Mouse (Mus musculus) adrenal gland, postnatal 0 days (tissue): Measurements from ENCODE around the gene Sostdc1. TPM values are rescaled to one million over a fixed set of nuclear protein-coding genes. Genes with fewer than 3 reads are reported as not detected.

Experiments
- polyA plus RNA-seq: library from polyadenylated mRNA; unstranded; fragments of >200 nt; fragmentation: Nextera tagmentation; extraction: Ambion mirVana; gene quantifications from 2 replicates; pipeline ENCODE4 v1.2.1, GENCODE M21; 2015

Sostdc1 gene
- polyA plus RNA-seq: 12.3 and 35.9 TPM in 2 replicates

DNA sequence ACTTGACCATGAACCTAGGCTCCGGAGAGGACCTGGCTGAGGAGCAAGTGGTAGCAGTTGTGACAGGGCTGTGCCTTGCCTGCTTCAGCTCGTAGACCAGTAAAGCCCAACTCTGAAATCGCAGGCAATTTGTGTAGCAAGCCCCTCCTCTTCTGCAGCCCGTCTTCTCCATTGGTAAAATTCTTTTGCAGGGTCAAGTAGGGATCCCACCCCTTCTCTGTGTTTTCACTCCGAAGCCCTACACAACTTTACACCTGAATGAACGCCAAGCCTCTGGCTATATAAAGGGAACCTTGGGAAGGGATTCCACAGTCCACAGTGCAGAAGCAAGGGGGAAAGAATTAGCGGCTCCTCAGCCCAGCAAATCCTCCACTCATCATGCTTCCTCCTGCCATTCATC lies at the start of gene Sostdc1:
Gene Sostdc1 (plus strand): TSS at position 224 of the 400 bp plus-strand sequence.

Other genes with a start within 250 kb of the Sostdc1 start
- gene Ankmy2, start 157.0 kb upstream of the Sostdc1 start, polyA plus RNA-seq: 28.4 and 35.7 TPM in 2 replicates
- 57.0 and 65.1 TPM in 2 replicates for gene Bzw2, start 156.1 kb upstream of the Sostdc1 start, polyA plus RNA-seq
- gene Lrrc72, start 60.7 kb upstream of the Sostdc1 start, polyA plus RNA-seq: not detected in 2 replicates
- gene Ispd, start 67.3 kb downstream of the Sostdc1 start, polyA plus RNA-seq: 9.2 and 11.0 TPM in 2 replicates
- 1.9 and 3.2 TPM in 2 replicates for gene D630036H23Rik, start 68.0 kb downstream of the Sostdc1 start, polyA plus RNA-seq